Mouse (Mus musculus): ENCODE results near the gene Bcl2l10. TPM values are rescaled to one million over a fixed set of nuclear protein-coding genes. Genes with fewer than 3 reads are reported as not detected.

Bcl2l10 gene
- not detected in 2 replicates for polyA plus RNA-seq (2016; fragmentation: Nextera tagmentation; extraction: Ambion mirVana)

DNA sequence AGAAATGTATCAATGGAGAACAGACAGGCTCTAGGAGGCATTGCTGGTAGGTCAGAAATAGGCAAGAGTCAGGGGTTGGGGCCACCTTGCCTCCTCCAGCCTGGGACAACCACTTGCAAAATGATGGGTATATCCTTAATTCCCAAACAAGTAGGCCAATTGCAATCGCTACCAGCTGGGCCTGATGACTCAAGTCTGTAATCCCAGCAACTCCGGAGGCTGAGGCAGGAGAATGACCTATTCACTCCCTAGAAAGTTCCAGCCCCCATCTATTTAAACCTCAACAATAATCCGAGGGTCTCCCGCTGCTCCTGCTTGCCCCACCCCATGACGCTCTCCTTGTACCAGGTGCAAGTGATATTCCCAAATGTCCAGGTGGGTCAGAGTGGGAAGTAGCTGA is at the start of gene Bcl2l10:
Gene Bcl2l10, plus strand, starts transcription at position 301 of the 400 bp plus-strand sequence.
- Histone ChIP-seq H3K4me3 (no peak within 1 kb of the TSS), H3K27ac (no peak within 1 kb of the TSS), H3K27me3 (ENCODE audit: poor library complexity, severe bottlenecking) (no peaks in the 10 kb centered on the region), H3K36me3 (replicated peaks) (peaks cover 36% of the 10 kb centered on the region), H3K4me1 (0 out of 2 replicates have a peak, but pooled peaks cover 6% of the 10 kb centered on the region), H3K9me3 (no peaks in the 10 kb centered on the region)
- WGBS: 91% methylated on average over 5 of the region's 5 CpGs
- DNase-seq (ENCODE audit: extremely low spot score, low spot score): no peak

DNA sequence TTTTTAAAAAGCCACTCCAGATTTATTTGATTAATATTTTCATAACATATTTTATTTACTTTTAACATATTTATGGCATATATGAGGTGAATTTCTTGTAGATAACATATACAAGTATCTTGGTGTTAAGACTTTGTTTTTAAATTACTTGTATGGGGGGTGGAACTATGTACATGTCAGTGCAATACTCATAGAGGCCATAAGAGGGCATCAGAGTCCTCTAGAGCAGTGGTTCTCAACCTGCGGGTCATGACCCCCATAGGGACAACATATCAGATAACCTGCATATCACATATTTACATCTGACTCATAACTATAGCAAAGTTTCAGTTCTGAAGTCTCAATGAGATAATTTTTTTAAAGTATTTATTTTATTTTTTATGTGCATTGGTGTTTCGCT is 48.2 kb upstream of the Bcl2l10 start:
- Histone ChIP-seq H3K36me3 (replicated peaks) (no peaks in the 10 kb centered on the region), H3K9me3 (no peaks in the 10 kb centered on the region), H3K27me3 (ENCODE audit: poor library complexity, severe bottlenecking) (no peaks in the 10 kb centered on the region), H3K27ac (no peak overlapping the region), H3K4me3 (no peak overlapping the region), H3K4me1 (peaks cover 9% of the 10 kb centered on the region)
- DNase-seq (ENCODE audit: extremely low spot score, low spot score): no peak
- WGBS: 86% methylated on average over 2 of the region's 2 CpGs

DNA sequence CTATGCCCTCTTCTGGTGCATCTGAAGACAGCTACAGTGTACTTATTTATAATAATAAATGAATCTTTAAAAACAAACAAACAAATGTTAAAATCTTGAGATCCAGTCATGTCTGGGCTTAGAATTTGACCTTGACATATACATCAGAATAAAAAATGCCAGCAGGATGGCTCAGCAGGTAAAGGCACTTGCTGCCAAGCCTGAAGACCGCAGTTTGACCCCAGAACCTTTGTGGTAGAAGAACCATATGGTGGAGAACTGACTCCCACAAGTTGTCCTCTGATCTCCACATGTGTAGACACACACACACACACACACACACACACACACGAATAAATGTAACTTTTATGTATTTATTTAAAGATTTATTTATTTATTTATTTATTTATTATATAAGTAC is 44.5 kb upstream of the Bcl2l10 start:
- Histone ChIP-seq H3K4me1 (peaks cover 9% of the 10 kb centered on the region), H3K9me3 (no peaks in the 10 kb centered on the region), H3K36me3 (replicated peaks) (no peaks in the 10 kb centered on the region), H3K27me3 (ENCODE audit: poor library complexity, severe bottlenecking) (no peaks in the 10 kb centered on the region), H3K27ac (no peak overlapping the region), H3K4me3 (no peak overlapping the region)
- WGBS: 87% methylated on average over 2 of the region's 2 CpGs
- no peak for DNase-seq (ENCODE audit: extremely low spot score, low spot score)

DNA sequence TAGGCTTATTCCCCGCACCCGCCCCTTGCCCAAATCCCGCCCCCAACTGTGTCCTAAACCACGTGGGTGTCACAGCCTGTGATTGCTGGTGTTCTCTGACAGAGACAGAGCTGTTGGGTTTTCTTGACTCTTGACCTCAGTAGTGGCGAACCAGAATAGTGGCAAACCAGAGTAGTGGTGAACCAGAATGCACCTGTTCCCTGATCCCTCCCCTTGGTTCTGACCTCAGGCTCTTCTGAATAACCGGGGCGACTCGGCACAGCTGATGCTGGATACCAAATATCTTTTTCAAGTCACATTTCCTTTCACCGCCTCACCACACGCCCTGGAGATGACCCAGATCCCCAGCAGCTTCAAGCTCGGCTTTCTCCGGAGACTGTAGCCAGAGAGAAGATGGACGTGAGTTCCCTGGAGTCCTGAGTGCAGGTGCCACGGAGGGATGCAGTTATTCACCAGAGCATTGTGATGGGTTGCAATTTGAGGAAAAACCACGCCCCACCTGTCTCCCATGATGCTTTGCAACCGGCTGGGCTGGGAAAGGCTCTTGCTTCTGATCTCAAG is 43.8 kb upstream of the Bcl2l10 start:
- Histone ChIP-seq H3K4me1 (peaks cover 9% of the 10 kb centered on the region), H3K4me3 (peak overlapping the region; percentile 32), H3K27ac (no peak overlapping the region), H3K27me3 (ENCODE audit: poor library complexity, severe bottlenecking) (no peaks in the 10 kb centered on the region), H3K9me3 (no peaks in the 10 kb centered on the region), H3K36me3 (replicated peaks) (no peaks in the 10 kb centered on the region)
- no peak for DNase-seq (ENCODE audit: extremely low spot score, low spot score)
- WGBS: 35% methylated on average over 16 of the region's 16 CpGs

DNA sequence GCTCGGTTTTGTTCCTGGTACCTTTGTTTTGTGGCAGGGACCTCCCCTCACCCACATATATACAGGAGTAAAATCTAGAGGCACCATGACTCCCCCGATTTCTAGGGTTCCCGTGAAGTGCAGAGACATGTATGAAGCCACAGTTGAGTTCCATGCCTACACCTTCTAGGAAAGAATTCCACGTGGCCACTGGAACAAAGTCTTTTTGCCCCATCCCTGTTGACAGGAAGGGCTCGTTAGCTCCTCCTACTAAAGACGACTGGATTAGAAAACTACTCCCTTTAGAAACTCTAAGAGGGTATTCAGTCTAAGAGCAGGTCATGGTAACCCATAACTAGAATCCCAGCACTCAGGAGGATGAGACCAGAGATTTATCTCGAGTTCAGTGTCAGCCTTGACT is 43.3 kb upstream of the Bcl2l10 start:
- H3K9me3 ChIP-seq: no peaks in the 10 kb centered on the region
- no peak for DNase-seq (ENCODE audit: extremely low spot score, low spot score)
- H3K36me3 ChIP-seq (replicated peaks): no peaks in the 10 kb centered on the region
- H3K4me3 ChIP-seq: peak overlapping the region; percentile 32
- WGBS: 41% methylated on average over 7 of the region's 7 CpGs
- H3K27ac ChIP-seq: no peak overlapping the region
- no peaks in the 10 kb centered on the region for H3K27me3 ChIP-seq (ENCODE audit: poor library complexity, severe bottlenecking)
- peaks cover 9% of the 10 kb centered on the region for H3K4me1 ChIP-seq

DNA sequence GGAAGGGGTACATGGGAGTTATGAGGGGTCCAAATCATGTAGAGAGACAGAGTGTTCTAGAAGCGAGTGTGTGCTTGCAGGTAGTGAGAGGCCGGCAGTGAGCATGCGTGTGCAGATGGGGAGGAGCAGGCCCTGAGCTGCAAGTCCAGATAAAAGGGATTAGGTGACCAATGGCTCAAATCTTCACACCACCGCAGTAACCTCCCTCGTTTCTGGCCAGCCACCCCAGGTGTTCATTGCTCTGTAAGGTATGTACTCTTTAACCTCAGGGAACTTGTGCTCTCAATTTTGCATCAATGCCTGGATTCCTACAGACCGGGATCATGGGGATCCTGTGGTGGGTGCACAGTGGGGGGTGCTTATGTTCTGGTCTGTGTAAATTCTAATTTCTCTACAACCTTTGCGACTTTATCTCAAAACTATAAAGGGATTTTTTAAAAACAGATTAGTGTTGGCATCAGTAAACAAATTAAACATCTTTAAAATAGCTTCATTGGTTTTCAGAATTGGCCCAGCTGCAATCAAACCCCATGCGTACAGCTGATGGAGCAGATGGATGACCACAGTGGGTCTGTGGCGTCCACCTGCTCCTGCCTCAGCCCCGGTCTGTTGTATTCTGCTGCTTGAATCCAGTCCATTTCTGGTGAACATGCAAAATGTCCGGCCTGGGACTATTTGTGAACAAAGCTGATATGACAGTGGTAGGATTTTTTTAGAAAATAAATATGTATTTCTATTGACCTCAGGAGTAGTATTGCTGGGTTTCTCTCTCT is 41.2 kb upstream of the Bcl2l10 start, which contains the start of gene Gnb5:
Gene Gnb5, plus strand, starts transcription at position 163 of the 773 bp plus-strand sequence.
- peaks cover 9% of the 10 kb centered on the region for H3K4me1 ChIP-seq
- no peaks in the 10 kb centered on the region for H3K9me3 ChIP-seq
- no peak within 1 kb of the TSS for H3K27ac ChIP-seq
- H3K4me3 ChIP-seq: no peak within 1 kb of the TSS
- WGBS: 82% methylated on average over 11 of the region's 11 CpGs
- no peaks in the 10 kb centered on the region for H3K27me3 ChIP-seq (ENCODE audit: poor library complexity, severe bottlenecking)
- H3K36me3 ChIP-seq (replicated peaks): no peaks in the 10 kb centered on the region
- no peak for DNase-seq (ENCODE audit: extremely low spot score, low spot score)

DNA sequence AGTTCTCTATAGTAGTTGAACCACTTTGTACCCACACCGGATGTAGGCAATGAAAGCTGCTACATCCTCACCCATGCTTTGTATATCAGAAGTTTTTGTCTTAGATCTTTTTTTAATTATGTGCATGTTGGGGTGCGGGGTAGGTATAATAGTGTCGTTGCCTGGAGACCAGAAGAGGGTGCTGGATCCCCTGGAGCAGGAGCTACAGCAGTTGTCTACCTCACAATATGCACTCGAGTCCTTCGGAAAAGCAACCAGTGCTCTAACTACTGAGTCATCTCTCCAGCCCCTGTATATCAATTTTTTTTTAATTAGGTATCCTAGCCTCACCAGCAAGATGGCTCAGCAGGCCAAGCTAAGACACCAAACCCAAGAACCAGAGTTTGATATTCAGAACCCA is 40.5 kb upstream of the Bcl2l10 start:
- Histone ChIP-seq H3K4me3 (no peak overlapping the region), H3K36me3 (replicated peaks) (no peaks in the 10 kb centered on the region), H3K27me3 (ENCODE audit: poor library complexity, severe bottlenecking) (no peaks in the 10 kb centered on the region), H3K9me3 (no peaks in the 10 kb centered on the region), H3K27ac (no peak overlapping the region), H3K4me1 (peaks cover 9% of the 10 kb centered on the region)
- WGBS: 94% methylated on average over 5 of the region's 5 CpGs
- no peak for DNase-seq (ENCODE audit: extremely low spot score, low spot score)

DNA sequence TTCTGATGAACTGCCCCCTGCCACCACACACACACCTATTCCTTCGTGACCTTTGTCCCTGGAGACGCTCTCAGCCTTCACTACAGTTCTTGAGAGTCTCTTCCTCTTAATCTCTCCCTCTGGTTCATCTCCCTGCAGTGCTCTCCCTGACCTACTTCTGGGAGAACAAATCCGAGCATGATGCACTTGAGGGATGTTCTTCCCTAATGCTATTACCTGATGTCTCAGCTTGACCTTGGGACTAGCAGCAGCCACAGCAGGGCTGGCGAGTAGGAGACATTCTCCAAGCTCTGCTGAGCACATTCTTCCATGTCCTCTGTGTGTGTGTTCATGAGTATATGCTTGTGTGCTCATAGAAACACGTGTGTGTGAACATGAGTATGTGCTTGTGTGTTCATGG is 38.9 kb upstream of the Bcl2l10 start:
- Histone ChIP-seq H3K36me3 (replicated peaks) (no peaks in the 10 kb centered on the region), H3K9me3 (no peaks in the 10 kb centered on the region), H3K4me1 (peaks cover 15% of the 10 kb centered on the region), H3K4me3 (no peak overlapping the region), H3K27me3 (ENCODE audit: poor library complexity, severe bottlenecking) (no peaks in the 10 kb centered on the region), H3K27ac (no peak overlapping the region)
- 74% methylated on average over 5 of the region's 5 CpGs for WGBS
- DNase-seq (ENCODE audit: extremely low spot score, low spot score): no peak

DNA sequence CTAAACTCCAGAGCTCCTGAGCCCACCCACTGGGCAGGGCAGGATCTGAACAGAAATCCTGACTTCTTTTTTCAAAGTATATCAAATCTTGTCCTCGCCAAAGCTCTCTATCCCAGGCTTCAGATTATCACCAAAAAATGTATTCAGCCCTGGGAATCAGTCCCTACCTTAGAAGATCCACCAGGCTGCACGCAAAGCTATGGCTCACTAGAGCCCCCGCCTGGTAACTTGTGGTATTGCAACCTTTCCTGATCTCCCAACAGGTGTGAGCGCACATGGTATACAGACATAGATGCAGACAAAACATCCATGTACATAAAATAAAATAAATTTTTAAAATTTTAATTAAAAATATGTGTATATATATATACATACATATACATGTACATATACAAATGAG is 35.5 kb upstream of the Bcl2l10 start:
- Histone ChIP-seq H3K9me3 (no peaks in the 10 kb centered on the region), H3K4me3 (no peak overlapping the region), H3K4me1 (peaks cover 31% of the 10 kb centered on the region), H3K27me3 (ENCODE audit: poor library complexity, severe bottlenecking) (no peaks in the 10 kb centered on the region), H3K36me3 (replicated peaks) (no peaks in the 10 kb centered on the region), H3K27ac (no peak overlapping the region)
- peak; percentile 73 for DNase-seq (ENCODE audit: extremely low spot score, low spot score)
- WGBS: 19% methylated on average over 4 of the region's 4 CpGs

DNA sequence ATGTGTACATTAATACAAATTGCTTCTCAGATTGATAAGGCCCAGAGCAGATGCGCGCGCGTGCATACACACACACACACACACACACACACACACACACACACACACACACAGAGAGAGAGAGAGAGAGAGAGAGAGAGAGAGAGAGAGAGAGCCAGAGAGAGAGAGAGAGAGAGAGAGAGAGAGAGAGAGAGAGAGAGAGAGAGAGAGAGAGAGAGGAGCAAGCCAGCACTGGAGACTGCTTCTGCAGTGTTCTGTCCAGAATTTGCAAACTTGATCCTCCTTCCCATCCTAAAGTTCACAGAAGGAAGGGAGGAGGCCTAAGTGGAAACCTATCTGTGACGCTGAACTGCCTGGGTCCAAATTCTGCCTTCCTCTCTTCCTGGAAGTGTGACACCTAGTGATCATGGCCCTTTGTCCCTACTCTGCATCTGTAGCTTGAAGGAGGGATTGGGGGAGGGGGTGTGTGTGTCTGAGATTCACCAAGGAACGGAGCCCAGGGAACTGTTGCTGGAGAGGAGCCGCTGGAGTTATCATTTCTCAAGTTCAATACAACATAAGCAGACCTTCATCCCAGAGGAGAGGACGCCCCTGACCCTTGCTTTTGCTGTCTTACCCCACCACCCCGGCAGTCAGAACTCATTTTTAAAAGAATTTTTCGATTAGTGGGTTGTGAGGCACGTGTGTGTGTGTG is 34.3 kb upstream of the Bcl2l10 start:
- Histone ChIP-seq H3K4me1 (peaks cover 31% of the 10 kb centered on the region), H3K27ac (peak overlapping the region; percentile 87), H3K9me3 (no peaks in the 10 kb centered on the region), H3K36me3 (replicated peaks) (0 out of 2 replicates have a peak, but pooled peaks cover 3% of the 10 kb centered on the region), H3K27me3 (ENCODE audit: poor library complexity, severe bottlenecking) (no peaks in the 10 kb centered on the region), H3K4me3 (peak overlapping the region; percentile 71)
- DNase-seq (ENCODE audit: extremely low spot score, low spot score): no peak
- 34% methylated on average over 11 of the region's 11 CpGs for WGBS

DNA sequence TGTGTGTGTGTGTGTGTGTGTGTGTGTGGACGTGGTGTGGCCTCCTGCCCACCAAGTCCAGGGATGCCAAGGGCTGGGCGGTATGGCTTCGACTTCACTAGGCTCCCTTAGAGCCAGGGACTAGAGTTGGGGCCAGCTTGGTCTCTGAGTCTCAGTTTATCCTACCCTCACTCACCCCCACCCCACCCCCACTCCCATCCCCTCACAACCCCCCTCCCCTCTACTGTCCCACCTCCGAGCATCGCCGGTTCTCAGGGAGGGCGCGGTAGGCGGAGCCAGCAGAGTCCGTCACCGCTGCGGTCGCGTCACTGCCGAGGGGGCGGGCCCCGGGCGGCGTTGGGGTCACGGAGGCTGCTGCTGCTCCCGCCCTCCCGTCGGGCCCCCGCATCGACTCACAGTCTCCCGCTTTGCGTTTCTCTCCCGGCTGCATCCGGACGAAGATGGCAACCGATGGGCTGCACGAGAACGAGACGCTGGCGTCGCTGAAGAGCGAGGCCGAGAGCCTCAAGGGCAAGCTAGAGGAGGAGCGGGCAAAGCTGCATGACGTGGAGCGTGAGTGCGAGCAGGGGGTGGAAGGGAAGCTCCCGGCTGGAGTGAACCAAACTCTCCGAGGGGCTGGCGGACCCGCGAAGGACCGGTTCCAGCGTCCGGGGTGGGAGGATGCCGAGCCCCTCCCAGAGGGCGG is 33.6 kb upstream of the Bcl2l10 start:
- Histone ChIP-seq H3K27me3 (ENCODE audit: poor library complexity, severe bottlenecking) (no peaks in the 10 kb centered on the region), H3K27ac (peak overlapping the region; percentile 87), H3K4me3 (peak overlapping the region; percentile 71), H3K36me3 (replicated peaks) (0 out of 2 replicates have a peak, but pooled peaks cover 3% of the 10 kb centered on the region), H3K4me1 (peaks cover 31% of the 10 kb centered on the region), H3K9me3 (no peaks in the 10 kb centered on the region)
- WGBS: under 1% methylated on average over 52 of the region's 52 CpGs
- peak; percentile 85 for DNase-seq (ENCODE audit: extremely low spot score, low spot score)

DNA sequence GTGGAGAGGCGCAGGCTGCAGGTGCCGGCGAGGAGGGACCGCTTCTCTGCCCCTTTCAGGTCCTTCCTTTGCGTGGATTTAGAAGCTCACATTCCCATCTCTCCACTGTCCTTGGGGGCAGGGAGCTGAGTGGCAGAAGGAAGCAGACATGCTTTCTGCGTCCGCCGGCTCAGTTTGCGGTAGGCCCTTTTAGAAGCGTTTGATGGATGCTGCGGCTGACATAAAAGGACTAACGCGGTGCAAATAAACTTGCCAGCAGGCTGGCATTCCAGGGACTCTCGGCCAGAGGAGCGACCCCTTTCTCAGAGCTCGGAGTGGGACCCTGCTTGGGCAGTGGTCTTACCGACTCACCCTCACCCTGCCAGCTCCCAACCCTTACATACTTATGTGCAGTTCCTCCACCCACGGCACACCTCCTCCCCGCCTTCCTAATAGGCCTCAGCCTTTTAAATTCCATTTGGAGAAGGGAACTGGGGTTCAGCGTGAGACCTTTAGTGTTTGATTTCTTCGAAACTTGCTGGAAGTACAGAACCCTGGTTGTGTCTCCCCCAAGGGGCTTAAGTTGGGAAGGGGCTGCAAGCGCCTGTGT is 32.9 kb upstream of the Bcl2l10 start:
- no peak for DNase-seq (ENCODE audit: extremely low spot score, low spot score)
- H3K9me3 ChIP-seq: no peaks in the 10 kb centered on the region
- 2% methylated on average over 22 of the region's 22 CpGs for WGBS
- H3K36me3 ChIP-seq (replicated peaks): 0 out of 2 replicates have a peak, but pooled peaks cover 3% of the 10 kb centered on the region
- H3K27ac ChIP-seq: peak overlapping the region; percentile 87
- peaks cover 31% of the 10 kb centered on the region for H3K4me1 ChIP-seq
- no peaks in the 10 kb centered on the region for H3K27me3 ChIP-seq (ENCODE audit: poor library complexity, severe bottlenecking)
- peak overlapping the region; percentile 71 for H3K4me3 ChIP-seq

All from forebrain, embryonic 10.5 days (tissue).